Mouse (Mus musculus) lung, postnatal 0 days (tissue): ENCODE measurements around the gene Tie1.

Experiments
- CTCF ChIP-seq: IDR thresholded peaks from 2 replicates; pipeline ENCODE4 v1.5.1; 2016; ENCODE audit warnings: antibody characterized with exemption, mild to moderate bottlenecking
- EP300 ChIP-seq: IDR thresholded peaks from 2 replicates; pipeline ENCODE4 v1.6.1; 2016; ENCODE audit warnings: antibody characterized with exemption, mild to moderate bottlenecking, control low read depth

DNA sequence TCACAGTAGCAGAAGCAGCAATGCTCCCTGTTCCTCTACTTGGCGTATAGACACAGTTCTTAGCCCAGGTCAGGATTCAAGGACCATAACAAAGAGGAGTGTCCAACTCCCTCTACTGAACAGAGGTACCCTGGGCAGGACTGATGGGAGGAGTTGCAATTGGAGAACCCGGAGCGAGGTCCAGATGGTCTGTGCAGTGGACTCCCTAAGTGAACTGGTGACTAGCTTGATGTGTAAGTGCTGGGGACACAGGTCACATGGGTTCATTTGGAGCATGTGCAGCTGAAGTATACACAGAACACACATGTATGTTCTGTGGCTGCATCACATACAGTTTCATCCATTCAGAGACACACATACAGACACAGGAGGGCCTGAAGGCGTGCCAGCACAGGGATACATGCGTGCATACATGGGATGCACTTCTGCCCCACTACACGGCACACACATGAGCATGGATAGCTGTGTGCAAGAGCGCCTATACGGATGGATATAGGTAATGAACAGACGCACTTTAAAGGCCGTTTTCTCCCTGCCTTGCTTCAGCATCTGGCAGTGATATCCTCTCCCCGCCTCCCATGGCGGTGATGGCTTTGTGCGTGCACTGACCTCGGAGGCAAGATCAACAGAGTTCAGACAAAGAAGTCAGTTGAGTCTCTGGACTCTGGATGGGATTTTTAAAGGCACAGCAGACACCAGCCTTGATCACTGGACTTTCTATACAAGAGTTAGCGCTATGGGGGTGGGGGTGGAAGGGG is 12.9 kb downstream of the Tie1 start:
- TF ChIP-seq CTCF (no peak), EP300 (no peak)
